Mouse (Mus musculus) kidney, adult 2 months (tissue): ENCODE results near the gene Rfesd. TPM values are rescaled to one million over a fixed set of nuclear protein-coding genes. Genes with fewer than 3 reads are reported as not detected.

Experiments used
- DNase-seq: peaks from one replicate; pipeline ENCODE4 v3.0.0; 2021
- H3K27ac ChIP-seq: fragments of 200-500 bp; 2 replicates; pipeline ENCODE4 v1.5.1; 2012; ENCODE audit warnings: low read depth, low read length, control low read depth, inconsistent platforms; ENCODE audit not compliant: insufficient read depth
- H3K27me3 ChIP-seq: fragments of 200-500 bp; replicated peaks from 2 replicates; pipeline ENCODE4 v1.6.1; 2012; ENCODE audit warnings: mild to moderate bottlenecking, moderate library complexity, low read length, inconsistent platforms; ENCODE audit not compliant: control insufficient read depth, insufficient read depth
- H3K36me3 ChIP-seq: fragments of 200-500 bp; 2 replicates; pipeline ENCODE4 v1.6.1; 2012; ENCODE audit warnings: mild to moderate bottlenecking, moderate library complexity, low read length, inconsistent platforms; ENCODE audit not compliant: control insufficient read depth, insufficient read depth
- H3K4me1 ChIP-seq: fragments of 200-500 bp; 2 replicates; pipeline ENCODE4 v1.6.1; 2011; ENCODE audit warnings: low read length; ENCODE audit not compliant: control insufficient read depth, insufficient read depth
- H3K4me3 ChIP-seq: fragments of 200-500 bp; 2 replicates; pipeline ENCODE4 v1.5.1; 2011; ENCODE audit warnings: mild to moderate bottlenecking, low read depth, low read length, control low read depth; ENCODE audit not compliant: insufficient read depth
- CTCF ChIP-seq: fragments of 200-500 bp; conservative IDR thresholded peaks from 2 replicates; pipeline ENCODE4 v1.5.1; 2011; ENCODE audit warnings: low read depth, mild to moderate bottlenecking, control low read depth, low read length, moderate library complexity, mixed read lengths; ENCODE audit not compliant: insufficient read depth, insufficient read length
- POLR2A ChIP-seq: fragments of 200-500 bp; IDR thresholded peaks from one replicate; pipeline ENCODE4 v1.6.1; 2011; ENCODE audit warnings: low read depth, low read length, control low read depth
- WGBS: fragments of 180-500 bp; shearing (Covaris S2); methylation state at CpG from one replicate; pipeline ENCODE4 v1.1.7; 2018; 5-methylcytosine and 5-hydroxymethylcytosine counted together
- polyA plus RNA-seq: library from polyadenylated mRNA; depleted of rRNA; stranded (reverse); fragments of >200 nt; gene quantifications from 2 replicates; pipeline ENCODE4 v1.2.3, GENCODE M21; 2012

Gene Rfesd
- polyA plus RNA-seq, 1 experiment = 5.8 TPM

DNA sequence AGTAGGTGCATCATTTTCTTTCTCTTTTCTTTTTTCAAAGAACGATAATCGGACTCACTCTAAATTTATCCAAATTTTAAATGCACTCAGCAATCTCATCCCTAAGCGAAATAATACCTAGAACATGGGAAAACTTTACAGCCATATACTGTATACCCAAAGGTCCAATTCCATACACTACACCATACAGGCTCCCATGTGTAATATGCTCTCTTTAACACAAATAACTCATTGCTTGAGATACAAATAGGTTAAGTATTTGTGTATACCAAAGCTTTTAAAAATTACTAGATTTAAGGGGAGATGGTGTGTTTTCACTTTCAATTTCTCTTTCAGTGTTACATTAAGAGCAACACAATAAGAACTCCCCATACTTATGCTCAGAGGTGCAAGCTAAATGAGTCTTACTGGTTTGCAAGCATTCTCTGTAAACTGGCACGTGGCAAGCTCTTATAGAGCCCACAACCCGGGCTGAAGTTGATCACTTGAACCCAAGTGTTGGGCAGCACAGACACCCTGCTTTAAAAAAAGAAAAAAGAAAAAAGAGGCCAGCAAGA is 403 bp upstream of the Rfesd start:
- no peak for TF ChIP-seq CTCF
- TF ChIP-seq POLR2A = no peak
- H3K4me3 ChIP-seq = peak overlapping the region; percentile 85
- no peaks in the 10 kb centered on the region for H3K27me3 ChIP-seq
- H3K27ac ChIP-seq = peak overlapping the region; percentile 31; the same call in 1 of the 2 replicates
- DNase-seq = no peak
- H3K36me3 ChIP-seq = no peaks in the 10 kb centered on the region
- WGBS = 35% methylated on average over 5 of the region's 5 CpGs
- H3K4me1 ChIP-seq = peaks cover 6% of the 10 kb centered on the region; the same call in 1 of the 2 replicates

DNA sequence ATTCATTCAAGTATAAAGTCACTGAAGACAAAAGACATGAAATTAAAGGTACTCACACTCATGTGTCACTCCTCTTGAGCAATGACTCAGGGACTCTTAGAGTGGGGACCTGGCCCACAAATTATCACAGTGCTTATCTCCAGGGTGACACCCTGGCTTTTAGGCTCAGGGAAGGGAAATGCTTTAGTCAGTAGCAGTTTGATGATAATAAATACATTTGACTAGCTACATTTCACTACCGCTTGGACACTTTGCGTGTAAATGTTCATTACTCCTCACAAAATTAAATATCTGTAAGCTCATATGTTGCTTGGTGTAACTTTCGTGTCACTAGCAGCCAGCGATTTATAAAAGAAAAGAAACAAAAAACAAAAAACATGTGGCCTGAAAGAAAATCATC is 1.1 kb downstream of the Rfesd start:
- DNase-seq = no peak
- TF ChIP-seq POLR2A = no peak
- TF ChIP-seq CTCF = no peak
- H3K4me1 ChIP-seq = peaks cover 6% of the 10 kb centered on the region; the same call in 1 of the 2 replicates
- H3K27me3 ChIP-seq = no peaks in the 10 kb centered on the region
- no peak overlapping the region for H3K27ac ChIP-seq
- WGBS = 47% methylated on average over 4 of the region's 4 CpGs
- no peaks in the 10 kb centered on the region for H3K36me3 ChIP-seq
- H3K4me3 ChIP-seq = peak overlapping the region; percentile 85

DNA sequence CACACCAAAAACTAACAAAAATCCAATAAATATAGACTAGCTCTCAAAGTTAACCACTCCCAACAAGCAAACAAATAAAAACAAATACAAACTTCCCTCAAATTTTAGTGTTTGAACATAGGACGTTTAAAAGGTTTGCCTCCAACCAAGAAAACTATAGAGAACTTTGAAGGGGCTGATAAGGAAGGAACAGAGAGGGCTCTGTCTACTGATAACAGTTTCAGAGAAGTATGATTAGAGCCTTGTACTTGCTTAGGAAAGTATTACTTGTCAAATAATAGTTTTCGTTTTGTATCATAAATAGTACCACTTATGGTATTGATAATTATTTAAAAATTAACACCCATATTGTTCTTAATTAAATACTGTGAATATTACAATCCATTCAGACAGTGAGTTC is 4.0 kb downstream of the Rfesd start:
- TF ChIP-seq CTCF (no peak), POLR2A (no peak)
- 80% methylated on average over 2 of the region's 2 CpGs for WGBS
- no peak for DNase-seq

DNA sequence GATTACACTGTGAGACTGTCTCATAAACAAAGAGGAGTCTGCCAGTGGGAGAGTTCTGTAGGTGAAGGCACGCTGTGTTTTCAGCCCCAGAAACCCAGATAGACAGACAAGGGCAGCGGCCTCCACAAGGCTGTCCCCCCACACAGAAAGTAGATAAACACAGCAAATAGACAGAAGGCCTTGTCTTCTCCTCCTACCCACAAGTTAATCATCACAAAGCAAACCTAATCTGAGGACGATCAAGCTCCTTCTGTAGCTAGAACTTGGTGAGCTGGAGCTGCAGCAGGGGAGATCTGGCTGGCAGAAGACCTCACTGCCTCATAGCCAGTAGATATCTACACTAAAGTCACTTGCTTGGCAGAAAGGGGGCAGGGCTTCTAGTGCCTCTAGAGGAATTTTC is 15.2 kb downstream of the Rfesd start:
- WGBS = 61% methylated on average over 3 of the region's 3 CpGs
- no peak overlapping the region for H3K4me3 ChIP-seq
- H3K36me3 ChIP-seq = no peaks in the 10 kb centered on the region; the same call in 1 of the 2 replicates
- TF ChIP-seq POLR2A = no peak
- no peak for TF ChIP-seq CTCF
- H3K4me1 ChIP-seq = no peaks in the 10 kb centered on the region
- H3K27ac ChIP-seq = no peak overlapping the region
- no peak for DNase-seq
- no peaks in the 10 kb centered on the region for H3K27me3 ChIP-seq

More for the DNA sequence above, 4.0 kb downstream of the Rfesd start:
- Histone ChIP-seq H3K4me3 (no peak overlapping the region), H3K4me1 (peaks cover 6% of the 10 kb centered on the region; the same call in 1 of the 2 replicates), H3K36me3 (no peaks in the 10 kb centered on the region), H3K27ac (no peak overlapping the region), H3K27me3 (no peaks in the 10 kb centered on the region)

DNA sequence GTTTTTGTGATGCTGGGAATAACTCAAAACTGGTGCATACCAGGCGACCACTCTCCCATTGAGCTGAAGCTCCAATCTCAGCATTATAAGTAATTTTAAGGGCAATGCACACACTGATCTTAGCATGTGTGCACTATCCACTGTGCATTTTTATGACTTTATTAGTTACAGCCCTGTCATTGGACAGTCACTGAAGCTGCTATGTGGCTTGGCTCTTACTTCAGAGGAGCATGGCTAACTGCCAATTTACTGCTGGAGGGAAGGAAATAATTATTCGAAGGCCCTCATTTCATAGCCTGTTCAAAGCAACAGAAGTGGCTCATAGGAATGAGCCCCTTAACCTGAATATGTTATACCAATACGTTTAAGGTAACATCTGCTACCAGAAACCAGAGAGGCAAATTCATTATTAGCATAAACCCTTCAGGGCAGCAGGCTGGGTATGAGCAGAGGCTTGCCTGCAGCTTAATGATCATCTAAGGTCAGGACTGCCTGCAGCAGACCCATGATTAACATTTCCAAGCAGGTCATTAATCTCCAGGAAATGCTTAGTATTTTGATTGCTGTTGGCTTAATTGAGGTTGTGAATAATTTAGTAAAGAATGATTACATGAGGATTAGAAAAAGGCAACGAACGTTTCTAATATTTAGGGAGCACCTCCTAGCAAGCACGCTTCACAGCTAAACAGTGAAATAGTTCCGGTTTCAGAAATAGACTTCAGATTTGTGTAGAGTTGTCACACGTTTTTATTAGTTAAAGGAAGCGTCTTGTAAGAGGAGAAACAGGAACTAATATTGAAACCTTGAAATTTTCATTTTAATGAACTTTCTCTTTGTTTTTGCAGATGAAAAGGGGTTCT is 26.1 kb downstream of the Rfesd start:
- Histone ChIP-seq H3K27ac (no peak overlapping the region), H3K27me3 (no peaks in the 10 kb centered on the region), H3K4me3 (no peak overlapping the region), H3K4me1 (no peaks in the 10 kb centered on the region; the same call in 1 of the 2 replicates), H3K36me3 (no peaks in the 10 kb centered on the region; the same call in 1 of the 2 replicates)
- 16% methylated on average over 9 of the region's 9 CpGs for WGBS
- DNase-seq = peak; percentile 68
- TF ChIP-seq CTCF (no peak), POLR2A (no peak)

DNA sequence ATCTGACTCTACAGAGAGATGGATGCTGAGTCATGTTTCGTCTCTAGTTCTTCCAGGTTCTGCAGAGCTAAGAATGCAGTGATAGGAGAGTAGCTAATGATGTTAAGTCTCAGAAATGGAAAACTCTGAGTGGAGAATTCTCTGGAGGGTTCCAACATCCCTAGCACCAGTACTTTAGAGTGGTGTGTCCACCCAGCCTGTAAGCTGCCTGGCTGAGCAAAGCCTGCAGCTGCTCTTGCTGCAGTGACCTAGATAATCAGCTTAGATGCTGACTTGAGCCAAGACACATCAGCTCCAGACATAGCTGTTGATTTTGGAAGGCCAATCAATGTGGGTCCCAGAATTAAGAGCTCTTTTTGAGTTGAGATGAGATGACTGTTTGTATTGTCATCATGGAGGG is 30.4 kb downstream of the Rfesd start:
- Histone ChIP-seq H3K36me3 (no peaks in the 10 kb centered on the region), H3K27me3 (no peaks in the 10 kb centered on the region), H3K27ac (no peak overlapping the region), H3K4me1 (no peaks in the 10 kb centered on the region; the same call in 1 of the 2 replicates), H3K4me3 (no peak overlapping the region)
- TF ChIP-seq CTCF = no peak
- TF ChIP-seq POLR2A = no peak
- peak; percentile 11 for DNase-seq
- 85% methylated on average over 1 of the region's 1 CpGs for WGBS

DNA sequence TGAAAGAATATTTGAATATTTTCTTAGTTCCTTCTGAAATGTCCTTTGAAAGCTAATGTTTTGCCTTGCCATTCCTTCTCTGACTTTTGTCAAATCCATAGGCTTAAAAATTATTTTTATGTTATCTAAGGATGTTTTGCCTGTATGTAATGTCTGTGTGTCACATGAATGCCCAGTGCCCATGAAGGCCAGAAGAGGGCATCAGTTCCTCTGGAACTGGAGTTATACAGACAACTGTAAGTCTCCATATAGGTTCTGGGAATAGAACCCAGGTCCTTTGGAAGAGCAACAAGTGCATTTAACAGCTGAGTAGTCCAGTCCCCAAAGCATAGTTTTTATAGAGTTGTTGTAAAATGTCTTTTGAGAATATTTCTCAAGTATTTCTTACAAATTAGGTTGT is 36.6 kb downstream of the Rfesd start:
- TF ChIP-seq CTCF (peak; percentile 39), POLR2A (no peak)
- H3K27me3 ChIP-seq = no peaks in the 10 kb centered on the region
- no peaks in the 10 kb centered on the region for H3K36me3 ChIP-seq
- H3K4me3 ChIP-seq = no peak overlapping the region
- H3K4me1 ChIP-seq = no peaks in the 10 kb centered on the region
- DNase-seq = peak; percentile 35
- H3K27ac ChIP-seq = no peak overlapping the region
